Mouse (Mus musculus): ENCODE results near the gene Gpsm1.

GRCm38 (mm10) chr2:26360772-26361171 is 45.5 kb downstream of the Gpsm1 start, which contains the start of gene Card9:
- TF ChIP-seq CTCF (IDR thresholded peaks at IDR 0.05) (no peak), EP300 (IDR thresholded peaks at IDR 0.05) (no peak)
